Mouse (Mus musculus): ENCODE data around the gene BC025446.

- TF ChIP-seq CTCF (conservative IDR thresholded peaks at IDR 0.05; ENCODE audit: low read length) (no peak), NANOG (IDR thresholded peaks at IDR 0.05; ENCODE audit: borderline replicate concordance, low read length) (no peak), POU5F1 (IDR thresholded peaks at IDR 0.05; ENCODE audit: borderline replicate concordance, low read length) (no peak)
These were observed 55.2 kb downstream of the BC025446 start for GRCm38 (mm10) chr15:75271426-75271825.
